Mouse (Mus musculus) brain, adult 2 months (tissue): ENCODE results near the gene Pdcd1lg2.

ENCODE experiments used
- DNase-seq: peaks from one replicate; pipeline ENCODE4 v3.0.0; 2011; ENCODE audit warnings: low read depth, low spot score

Pdcd1lg2 gene

DNA sequence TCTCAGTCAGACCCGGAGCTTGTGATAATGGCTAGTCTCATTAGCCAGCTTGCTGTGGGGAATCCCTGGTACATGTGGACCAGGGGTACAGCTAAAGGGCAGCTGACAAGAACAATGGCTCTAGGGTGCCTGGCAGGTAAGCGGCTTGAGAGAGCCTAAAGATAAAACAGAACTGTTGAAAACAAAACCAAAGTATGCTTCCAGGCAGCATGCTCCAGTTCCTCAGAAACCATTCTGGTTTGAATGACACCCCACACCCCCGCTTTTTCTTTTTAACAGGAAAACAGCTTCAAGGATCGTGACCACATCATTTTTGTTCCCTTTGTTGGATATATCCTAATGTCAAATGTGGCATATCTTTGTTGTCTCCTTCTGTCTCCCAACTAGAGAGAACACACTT lies at the start of gene Pdcd1lg2:
TSS of gene Pdcd1lg2 (plus strand) at position 301 of the 400 bp plus-strand sequence.
- no peak for DNase-seq

DNA sequence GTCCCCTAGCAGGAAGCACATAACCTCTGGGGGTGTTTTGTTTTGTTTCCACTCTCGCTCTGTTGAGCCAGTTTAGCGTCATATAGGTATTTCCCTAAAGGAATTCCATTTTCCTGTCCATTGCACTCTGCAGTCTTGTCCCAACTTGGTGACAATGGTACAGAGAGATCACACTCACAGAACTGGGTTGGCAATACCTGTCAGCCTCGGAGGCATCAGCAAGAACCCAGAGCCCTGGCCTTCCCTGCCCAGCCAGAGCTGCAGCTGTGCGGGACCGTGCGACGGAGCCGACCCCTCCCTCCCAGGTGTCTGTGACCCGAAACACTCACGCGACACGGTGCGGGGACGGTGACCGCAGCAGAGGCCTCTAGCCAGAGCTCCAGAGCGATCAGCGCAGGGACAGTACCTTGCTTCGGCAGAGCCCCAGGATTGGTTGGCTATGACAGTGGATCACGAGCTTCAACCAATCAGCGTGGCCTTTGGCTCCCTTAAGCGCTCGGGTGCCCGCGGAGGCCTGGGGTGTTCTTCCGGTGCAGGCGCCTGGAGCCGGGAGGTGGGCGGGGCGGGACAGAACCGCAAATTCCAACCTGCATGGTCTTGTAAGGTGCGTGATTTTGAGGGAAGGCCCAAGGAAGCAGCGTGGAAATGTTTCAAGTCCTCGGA lies 49.1 kb upstream of the Pdcd1lg2 start:
- peak; percentile 99 for DNase-seq

DNA sequence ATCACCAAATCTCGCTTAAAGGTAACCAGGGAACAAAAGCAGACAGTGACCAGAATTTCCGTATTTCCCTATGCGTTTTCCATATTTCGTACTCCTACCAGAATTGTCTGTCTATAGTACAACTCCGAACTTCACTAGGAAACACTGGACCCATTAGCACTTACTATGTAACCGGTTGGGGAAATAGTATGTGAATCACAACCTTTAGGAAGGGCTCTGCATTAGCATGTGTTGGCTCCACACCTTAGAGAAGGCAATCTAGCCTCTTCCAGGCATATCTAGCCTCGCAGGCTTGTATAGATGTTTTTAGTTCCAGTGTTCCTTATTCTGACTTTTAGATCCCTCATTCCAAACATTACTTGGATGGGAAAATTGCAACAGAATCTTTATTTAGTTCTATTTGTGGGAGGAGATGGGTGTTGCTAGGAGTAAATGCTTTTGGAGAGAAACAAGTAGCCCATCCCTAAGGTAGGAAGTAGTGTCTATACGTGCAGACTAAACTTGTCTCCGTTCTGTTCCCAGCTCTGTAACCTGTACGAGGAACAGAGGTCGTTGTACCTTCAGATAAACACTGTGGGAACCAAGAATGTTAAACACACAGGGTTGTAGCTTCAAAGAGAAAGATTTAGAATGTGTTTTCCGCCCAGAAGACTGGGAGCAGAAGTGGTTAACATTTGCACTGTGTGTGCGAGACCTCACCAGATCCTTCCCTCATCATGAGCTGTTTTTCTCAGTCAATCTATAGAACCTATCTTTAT lies 48.4 kb upstream of the Pdcd1lg2 start:
- DNase-seq, result no peak

DNA sequence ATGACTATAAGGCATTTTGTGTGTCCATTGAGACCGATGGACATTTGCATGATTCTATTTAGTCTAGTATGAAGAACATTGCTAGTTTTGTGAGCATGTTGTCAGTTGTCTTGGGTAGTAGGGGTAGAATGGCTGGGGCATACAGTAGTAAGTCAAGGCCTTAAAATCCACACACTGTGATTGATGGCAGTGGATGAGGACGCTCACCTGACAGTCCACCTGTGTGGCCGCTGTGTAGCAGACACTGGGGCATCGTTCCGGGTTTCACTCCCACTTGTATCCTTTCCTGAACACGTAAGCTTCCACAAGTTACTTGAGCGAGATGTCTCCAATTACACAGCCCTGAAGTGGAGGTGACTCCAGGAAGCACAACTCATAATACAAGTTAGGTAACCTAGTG lies 47.2 kb upstream of the Pdcd1lg2 start:
- DNase-seq, result no peak

DNA sequence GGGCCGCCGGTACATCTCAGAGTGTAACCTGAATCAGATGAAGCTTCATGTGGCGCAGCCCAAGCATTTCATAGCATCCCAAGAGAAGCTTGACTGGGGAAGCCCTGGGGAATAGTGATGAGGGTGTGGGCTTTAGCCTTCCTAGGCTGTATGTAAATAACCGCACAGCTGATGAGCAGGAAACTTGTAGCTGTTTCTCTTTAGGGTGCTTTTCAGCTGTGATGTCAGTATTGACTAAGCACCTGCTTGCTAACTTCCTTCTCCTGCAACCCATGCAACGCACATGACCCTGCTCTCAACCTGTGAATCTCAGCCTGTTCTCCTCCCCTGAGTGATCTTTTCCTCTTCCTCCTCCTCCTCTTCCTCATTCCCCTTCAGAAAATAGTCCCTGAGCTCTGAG lies 46.6 kb upstream of the Pdcd1lg2 start:
- DNase-seq, result no peak

DNA sequence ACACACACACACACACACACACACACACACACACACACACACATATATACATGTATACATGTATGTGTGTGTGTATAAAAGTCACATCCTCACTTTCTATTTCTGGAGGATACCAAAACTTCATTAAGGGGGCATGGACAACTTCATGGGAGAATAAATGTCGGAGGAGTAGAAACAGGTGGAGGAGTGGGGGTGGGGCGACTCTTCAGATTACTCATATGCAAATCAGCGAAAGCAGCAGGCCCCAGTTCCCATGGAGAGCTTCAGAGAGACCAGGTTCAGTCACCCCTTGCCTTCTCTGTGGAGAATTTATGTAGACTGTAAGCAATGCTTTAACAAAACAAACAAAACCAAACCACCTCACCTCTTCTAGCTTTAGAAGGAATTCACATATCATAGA lies 45.6 kb upstream of the Pdcd1lg2 start:
- peak; percentile 21 for DNase-seq

DNA sequence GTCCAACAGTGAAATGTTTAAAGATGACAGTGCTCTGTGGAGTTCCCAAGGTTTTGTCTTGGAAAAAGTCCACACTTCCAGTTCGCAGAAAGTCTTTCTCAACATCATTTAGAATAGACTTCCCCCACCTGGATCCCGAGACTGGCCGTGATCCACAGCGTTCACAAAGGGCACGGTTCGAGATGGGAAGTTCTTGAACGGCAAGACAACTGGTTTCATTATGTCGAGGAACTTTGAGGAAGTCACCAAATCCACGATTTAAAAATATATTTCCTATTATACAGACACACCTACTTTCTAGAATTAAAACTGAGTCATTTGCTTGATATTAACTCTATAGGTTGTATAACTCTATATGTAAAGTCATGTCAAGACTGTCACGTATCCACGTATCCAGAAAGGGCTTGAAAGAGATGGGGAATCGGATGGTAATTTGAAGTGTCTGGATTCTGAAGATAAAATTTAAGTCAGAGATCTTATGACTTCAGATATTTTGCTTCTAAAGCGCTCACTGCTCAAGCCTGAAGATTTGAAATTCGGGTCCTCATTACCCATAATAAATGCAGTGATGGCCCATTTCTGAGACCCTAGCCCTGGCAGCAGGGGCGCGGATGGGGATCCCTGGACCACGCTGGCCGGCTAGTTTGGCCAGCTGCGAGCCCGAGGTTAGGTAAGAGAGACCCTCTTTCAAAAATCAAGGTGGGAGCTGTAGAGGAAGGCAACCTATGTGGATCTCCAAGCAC lies 44.3 kb upstream of the Pdcd1lg2 start:
- DNase-seq, result no peak

DNA sequence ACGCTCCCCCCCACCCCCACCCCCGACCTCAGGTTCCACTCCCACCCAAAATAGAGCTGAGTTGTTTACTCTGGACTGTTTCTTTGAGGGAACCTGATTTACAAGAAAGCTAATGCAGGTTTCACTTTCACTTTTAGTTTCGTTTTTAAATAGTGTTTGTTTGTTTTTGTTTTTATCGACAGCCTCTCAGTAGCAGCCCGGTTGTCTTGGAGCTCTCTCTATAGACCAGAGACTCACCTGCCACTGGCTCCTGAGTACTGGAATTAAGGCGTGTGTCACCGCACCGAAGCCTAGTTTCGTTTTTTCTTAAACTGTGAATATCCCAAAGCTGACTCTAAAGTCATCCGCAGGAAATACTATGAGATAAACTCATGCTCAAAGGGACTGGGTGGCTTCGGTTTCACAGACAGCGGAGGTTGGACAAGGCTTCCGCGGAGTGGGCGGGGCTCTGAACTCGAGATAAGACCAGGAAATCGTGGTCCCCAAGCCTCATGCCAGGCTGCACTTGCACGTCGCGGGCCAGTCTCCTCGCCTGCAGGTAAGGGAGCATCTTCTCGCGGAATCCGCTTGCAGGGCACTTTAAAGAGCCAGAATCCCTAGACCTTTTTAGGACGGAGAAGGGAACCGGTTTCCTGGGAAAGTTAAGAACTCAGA lies 43.6 kb upstream of the Pdcd1lg2 start, which contains the start of the genes Plgrkt and Cd274:
TSS of gene Plgrkt (minus strand) at position 422 of the 654 bp plus-strand sequence.
TSS of gene Cd274 (plus strand) at position 487 of the 654 bp plus-strand sequence.
- peak; percentile 81 for DNase-seq

DNA sequence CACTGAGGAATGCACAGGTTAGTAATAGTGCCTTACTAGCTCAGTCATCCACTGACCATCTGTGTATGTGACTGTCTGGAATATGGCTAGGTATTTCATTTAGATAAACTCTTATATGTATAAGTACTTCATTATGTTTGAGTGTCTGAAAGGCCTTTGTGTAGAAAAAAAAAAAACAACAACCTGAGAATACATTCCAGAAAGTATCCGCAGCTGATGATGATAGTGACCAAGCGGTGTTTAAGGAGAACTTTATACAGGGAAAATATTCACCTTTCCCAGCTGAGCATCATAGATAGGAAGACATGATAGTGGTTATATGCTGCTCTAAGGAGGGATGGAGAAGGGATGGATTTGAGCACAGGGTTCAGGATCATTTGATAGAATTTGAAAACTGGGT lies 42.7 kb upstream of the Pdcd1lg2 start:
- no peak for DNase-seq

DNA sequence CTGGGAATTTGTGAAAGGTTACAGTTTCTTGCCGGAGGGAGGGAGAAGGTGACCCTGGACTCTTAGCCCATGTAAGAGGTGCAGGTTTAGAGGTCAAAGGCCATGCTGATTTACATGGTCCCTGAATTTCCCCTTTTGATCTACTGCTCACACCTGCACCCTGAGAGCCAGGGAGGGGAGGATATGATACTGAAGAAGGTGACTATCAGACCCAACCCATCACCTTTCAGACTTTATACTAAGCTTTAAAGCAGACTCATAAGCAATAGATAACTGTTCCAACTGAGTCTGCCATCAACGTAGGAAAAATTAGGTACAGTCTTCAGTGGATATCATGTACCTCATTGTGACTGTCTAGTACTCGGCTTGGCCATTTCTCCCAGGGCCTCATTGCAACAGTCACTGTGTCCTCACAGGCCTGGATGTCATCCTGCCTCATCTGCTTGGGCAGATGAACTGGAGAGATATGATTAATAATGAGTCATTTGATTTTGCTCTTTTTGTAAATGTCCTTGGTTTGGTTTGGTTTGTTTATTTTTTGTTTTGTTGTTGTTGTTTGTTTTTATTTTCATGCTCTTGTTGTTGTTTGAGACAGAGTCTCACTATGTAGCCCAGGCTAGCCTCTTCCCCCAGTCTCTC lies 41.9 kb upstream of the Pdcd1lg2 start:
- DNase-seq, result no peak

DNA sequence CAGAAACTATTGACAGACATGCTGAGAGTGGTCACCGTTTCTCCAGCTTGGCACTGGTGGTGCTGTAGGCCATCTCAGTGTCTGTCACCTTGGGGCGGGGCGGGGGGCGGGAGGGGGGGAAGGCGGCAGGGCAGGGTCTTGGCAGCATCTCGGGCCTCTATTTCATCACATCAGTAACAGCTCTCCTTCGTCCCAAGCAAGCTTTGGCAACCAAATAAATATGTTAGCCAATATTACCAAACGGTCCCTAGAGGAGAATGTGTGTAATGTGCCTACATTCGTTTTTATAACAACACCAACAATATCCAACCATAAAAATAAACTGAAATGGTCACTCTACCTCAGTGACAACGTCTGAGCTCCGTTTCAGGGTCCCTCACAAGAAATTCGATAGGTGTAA lies 40.6 kb upstream of the Pdcd1lg2 start:
- DNase-seq, result no peak

DNA sequence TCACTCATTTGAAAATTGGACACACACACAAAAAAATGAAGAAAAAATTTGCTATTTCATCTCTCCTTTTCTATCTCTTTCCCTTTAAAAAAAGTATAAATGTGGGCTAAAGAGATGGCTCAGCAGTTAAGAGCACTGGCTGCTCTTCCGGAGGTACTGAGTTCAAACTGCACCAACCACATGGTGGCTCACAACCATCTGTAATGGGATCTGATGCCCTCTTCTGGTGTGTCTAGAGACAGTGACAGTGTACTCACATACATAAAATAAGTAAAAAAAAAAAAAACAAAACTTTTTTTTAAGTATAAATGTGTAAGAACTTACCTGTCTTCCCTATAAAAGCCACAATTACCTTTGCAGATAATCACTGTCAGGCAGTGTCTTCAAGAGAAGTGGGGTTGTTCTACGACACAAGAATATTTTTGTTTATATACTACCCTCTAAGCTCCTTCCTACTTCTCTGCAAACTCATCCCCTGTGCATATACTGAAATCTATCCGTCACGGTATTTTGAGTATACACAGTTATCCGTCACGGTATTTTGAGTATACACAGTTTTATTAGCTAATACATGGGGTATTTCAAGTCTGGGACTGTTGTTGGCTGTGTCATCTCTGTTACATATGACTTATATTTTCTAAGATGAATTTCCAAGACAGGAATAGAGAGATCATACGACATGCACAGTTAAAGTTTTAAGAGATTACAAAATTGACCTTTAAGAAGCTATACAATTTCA lies 40.0 kb upstream of the Pdcd1lg2 start:
- DNase-seq, result no peak

DNA sequence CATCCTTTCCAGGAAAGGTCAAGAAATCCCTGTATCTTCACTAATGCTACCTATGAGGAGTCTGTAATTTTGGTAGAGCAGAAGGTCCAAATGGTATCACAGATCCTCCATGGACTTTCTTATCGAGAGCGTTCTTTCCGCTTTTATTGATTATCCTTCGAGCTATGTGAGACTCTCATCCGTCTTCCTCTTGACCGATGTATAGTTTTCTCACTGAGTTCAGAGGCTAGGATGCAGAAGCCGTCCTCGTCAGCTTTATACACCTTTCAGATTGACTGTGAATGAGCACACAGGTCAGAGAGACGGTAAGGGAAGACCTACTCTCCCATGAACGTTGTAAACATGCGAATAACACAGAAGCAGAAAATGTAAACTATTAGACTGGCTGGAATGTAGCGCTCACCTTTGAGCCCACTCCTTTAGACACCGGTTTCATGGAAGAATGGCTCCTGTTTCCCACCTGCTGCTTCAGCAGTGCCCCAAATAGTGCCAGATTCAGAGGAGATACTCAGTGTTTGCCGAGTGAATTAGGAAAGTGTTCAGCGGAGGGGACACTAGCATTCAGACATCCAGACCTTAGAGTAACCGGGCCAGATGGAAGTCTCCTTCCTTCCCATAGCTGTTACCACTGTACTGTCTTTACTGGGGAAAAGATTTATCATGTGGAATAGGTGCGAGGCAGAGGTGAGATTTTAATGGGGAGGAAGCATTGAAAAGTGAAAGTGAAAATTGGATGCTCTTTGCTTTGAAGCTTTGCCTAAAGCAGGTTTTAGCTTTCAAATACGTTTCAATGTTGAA lies 39.2 kb upstream of the Pdcd1lg2 start:
- no peak for DNase-seq

DNA sequence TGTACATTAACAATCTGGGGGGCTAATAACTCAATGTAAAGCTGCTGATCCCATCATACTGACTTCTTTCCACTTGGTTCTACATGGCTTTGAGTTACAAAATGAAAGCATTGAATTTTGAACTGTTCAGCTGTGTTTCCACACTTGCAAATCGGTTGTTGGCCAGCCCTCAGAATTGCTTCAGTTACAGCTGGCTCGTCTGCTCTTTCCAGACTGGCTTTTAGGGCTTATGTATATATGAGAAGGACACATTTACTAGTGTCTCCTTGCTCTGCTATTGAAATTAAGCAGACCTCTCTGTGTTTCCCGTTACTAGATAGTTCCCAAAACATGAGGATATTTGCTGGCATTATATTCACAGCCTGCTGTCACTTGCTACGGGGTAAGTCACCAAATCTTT lies 38.6 kb upstream of the Pdcd1lg2 start:
- peak; percentile 69 for DNase-seq

DNA sequence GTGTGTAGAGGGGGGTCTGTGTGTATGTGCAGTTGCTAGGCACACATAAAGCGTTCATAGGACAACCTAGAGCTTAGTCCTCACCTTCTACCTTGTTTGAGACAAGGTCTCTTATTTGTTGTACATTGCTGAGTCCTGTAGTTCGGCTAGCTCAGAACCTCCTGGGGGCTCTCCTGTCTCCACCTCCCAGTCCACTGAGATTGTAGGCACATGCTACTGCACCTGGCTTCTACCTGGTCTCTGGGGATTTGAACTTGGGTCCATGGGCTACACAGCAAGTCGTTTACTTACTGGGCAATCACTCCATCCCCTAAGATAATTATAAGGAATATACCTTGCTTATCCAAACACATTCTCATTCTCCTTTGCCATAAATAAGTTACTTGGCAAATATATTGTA lies 38.1 kb upstream of the Pdcd1lg2 start:
- DNase-seq, result no peak

DNA sequence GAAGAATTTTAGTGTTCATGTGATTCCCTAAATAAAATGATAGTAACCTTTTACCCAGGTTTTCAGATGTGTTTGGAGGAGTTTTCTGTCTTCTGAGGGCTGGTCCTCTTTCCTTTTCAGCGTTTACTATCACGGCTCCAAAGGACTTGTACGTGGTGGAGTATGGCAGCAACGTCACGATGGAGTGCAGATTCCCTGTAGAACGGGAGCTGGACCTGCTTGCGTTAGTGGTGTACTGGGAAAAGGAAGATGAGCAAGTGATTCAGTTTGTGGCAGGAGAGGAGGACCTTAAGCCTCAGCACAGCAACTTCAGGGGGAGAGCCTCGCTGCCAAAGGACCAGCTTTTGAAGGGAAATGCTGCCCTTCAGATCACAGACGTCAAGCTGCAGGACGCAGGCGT lies 37.3 kb upstream of the Pdcd1lg2 start:
- peak; percentile 40 for DNase-seq

DNA sequence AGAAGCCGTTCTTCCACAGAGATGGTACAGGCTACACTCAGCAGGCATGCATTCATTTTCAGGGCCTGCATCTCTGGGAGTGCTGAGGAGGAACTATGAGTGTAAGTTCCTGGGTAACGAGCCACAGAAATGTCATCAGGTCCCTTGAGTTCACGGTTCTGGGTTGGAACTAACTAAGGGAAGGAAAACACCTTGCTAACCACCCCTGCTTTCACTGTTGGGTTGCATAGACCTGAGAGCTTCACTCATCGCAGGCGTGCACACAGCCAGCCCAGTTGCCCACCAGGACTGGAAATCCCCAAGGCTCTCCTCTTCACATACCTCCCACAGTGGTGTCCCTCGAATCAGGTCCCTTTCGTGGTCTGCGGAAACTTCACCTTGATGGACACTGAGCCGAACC lies 35.8 kb upstream of the Pdcd1lg2 start:
- no peak for DNase-seq

DNA sequence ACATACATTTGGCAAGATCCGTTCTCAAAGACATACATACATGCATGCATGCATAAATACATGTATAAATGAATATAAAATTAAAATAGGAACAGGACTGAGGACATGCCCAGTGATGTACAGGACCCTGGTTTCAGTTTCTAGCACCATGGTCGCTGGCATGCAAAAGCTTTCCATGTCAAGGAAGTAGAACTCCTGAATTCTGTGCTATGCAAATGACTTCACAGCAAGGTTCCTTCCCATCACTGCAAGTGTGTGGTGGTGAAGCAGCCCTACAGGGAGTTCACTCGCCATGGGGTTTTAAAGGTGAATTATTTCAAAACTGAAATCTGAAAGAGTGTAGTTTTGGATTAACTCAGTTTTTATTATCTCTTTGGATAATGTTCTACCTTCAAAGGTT lies 34.3 kb upstream of the Pdcd1lg2 start:
- no peak for DNase-seq

DNA sequence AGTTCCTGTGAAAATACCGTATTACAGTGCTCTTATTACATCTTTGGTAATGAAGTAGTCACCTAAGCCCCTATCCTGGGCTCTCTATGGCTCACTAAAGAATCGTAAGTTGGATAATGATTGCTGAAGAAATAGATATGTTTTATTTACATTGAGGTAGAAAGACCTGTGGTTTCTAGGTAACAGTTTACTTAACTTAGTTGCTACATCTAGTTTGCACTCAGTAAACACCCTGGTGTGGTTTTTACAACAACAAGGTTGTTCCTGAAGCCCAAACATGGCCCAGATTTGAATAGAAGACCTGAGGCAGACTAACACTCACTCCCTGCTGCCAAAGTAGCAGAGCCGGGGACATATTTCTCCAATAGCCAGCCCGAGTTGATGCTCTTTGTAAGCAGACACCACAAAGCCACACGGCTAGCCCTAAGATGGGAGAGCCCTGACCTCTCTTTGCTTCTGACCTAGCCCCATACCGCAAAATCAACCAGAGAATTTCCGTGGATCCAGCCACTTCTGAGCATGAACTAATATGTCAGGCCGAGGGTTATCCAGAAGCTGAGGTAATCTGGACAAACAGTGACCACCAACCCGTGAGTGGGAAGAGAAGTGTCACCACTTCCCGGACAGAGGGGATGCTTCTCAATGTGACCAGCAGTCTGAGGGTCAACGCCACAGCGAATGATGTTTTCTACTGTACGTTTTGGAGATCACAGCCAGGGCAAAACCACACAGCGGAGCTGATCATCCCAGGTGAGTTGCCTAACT lies 30.7 kb upstream of the Pdcd1lg2 start:
- no peak for DNase-seq
